ENCODE assay signal across 8 mouse cellular contexts in the genomic region with DNA sequence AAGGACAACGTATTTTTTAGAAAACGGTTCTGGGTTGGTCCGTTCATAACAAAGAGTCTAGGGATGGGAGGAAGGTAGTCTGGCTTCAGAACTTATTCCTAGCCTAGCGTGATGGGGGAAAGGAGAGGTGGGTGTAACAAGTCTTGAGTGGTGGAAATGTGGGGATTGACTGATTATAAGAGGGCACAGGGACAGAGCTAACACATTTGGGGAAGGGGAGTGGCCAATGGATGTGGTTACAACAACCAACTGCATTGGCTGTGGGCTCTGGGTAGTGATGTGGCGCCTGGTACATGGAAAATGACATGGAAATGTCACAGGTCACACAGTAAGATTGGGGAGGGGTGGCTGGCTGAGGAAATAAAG. TPM values are rescaled to one million over a fixed set of nuclear protein-coding genes. Genes with fewer than 3 reads are reported as not detected.
DNase-seq lines count a peak whose midpoint lies in the region; ATAC-seq and TF ChIP-seq lines count a peak whose summit lies in the region.
"Had no signal": no experiment of that assay in that cellular context is flagged by ENCODE, and none has a peak within 500 bp of the region (broad histone marks: within the 10 kb centered on the region; RNA-seq: fewer than 3 reads in every experiment).

No protein-coding gene starts in this region.

- no peaks in the 10 kb centered on the region for H3K9me3 ChIP-seq in liver, embryonic 12.5 days (replicated peaks)
- H3K9me3 ChIP-seq in stomach, embryonic 15.5 days, result no peaks in the 10 kb centered on the region

- H3K4me1 ChIP-seq in thymus, adult 2 months (replicated peaks; ENCODE audit: control insufficient read depth, insufficient read depth, low read length), result peaks cover 28% of the 10 kb centered on the region
- peaks cover 25% of the 10 kb centered on the region for H3K4me1 ChIP-seq in liver, embryonic 12.5 days
- H3K4me1 ChIP-seq in stomach, embryonic 15.5 days, result peaks cover 9% of the 10 kb centered on the region; the same call in 1 of the 2 replicates

- peak overlapping the region; percentile 2; the same call in 1 of the 2 replicates for H3K27ac ChIP-seq in thymus, adult 2 months (ENCODE audit: control insufficient read depth, insufficient read depth, low read length)
- peak overlapping the region; percentile 73; the same call in 1 of the 2 replicates for H3K27ac ChIP-seq in liver, embryonic 12.5 days
- H3K27ac ChIP-seq in stomach, embryonic 15.5 days, result peak overlapping the region; percentile 81; the same call in 1 of the 2 replicates

- no peak for TF ChIP-seq POLR2A in thymus, adult 2 months (IDR thresholded peaks at IDR 0.05; ENCODE audit: control insufficient read depth, extremely low read depth, insufficient read depth, low read length, poor library complexity)

- H3K4me2 ChIP-seq in liver, embryonic 12.5 days, result peak overlapping the region; percentile 96
- peak overlapping the region; percentile 92 for H3K4me2 ChIP-seq in stomach, embryonic 15.5 days

- no peaks in the 10 kb centered on the region for H3K36me3 ChIP-seq in thymus, adult 2 months (ENCODE audit: control insufficient read depth, insufficient read depth, low read length)
- no peaks in the 10 kb centered on the region for H3K36me3 ChIP-seq in liver, embryonic 12.5 days
- H3K36me3 ChIP-seq in stomach, embryonic 15.5 days, result no peaks in the 10 kb centered on the region; the same call in 1 of the 2 replicates

- peak overlapping the region; percentile 50; the same call in 1 of the 2 replicates for H3K9ac ChIP-seq in liver, embryonic 12.5 days
- H3K9ac ChIP-seq in stomach, embryonic 15.5 days, result 0 out of 2 replicates have a peak overlapping the region, but pooled peaks have one; percentile 54

- 23% methylated on average over 5 of the region's 5 CpGs for WGBS in thymus, adult 2 months
- 23% methylated on average over 5 of the region's 5 CpGs for WGBS in liver, embryonic 12.5 days (ENCODE audit: insufficient replicate concordance)
- WGBS in stomach, embryonic 15.5 days, result 23% methylated on average over 5 of the region's 5 CpGs

- no peak for TF ChIP-seq CTCF in thymus, adult 2 months (IDR thresholded peaks at IDR 0.05; ENCODE audit: borderline replicate concordance, control insufficient read depth, extremely low read depth, insufficient read depth, low read length, poor library complexity)

- no peak for DNase-seq in thymus, adult 2 months
- no peak for DNase-seq in thymus, postnatal 4 days
- no peak for DNase-seq in thymus, postnatal 10 days (ENCODE audit: low spot score in 2 of 2)
- DNase-seq in right cerebral cortex, postnatal 36 days (ENCODE audit: low spot score in 2 of 2), result no peak

- peak overlapping the region; percentile 78; the same call in 1 of the 2 replicates for H3K4me3 ChIP-seq in thymus, adult 2 months (ENCODE audit: control insufficient read depth, insufficient read depth, low read length)
- H3K4me3 ChIP-seq in liver, embryonic 12.5 days, result peak overlapping the region; percentile 79
- H3K4me3 ChIP-seq in stomach, embryonic 15.5 days (replicated peaks), result peak overlapping the region; percentile 85

- ATAC-seq in erythroid progenitor cell, adult 5-6 weeks (replicated peaks; ENCODE audit: low FRiP score, poor library complexity, severe bottlenecking), result peak; percentile 43
- ATAC-seq in liver, embryonic 12.5 days, result peak; percentile 27
- peak; percentile 23; the same call in 1 of the 2 replicates for ATAC-seq in stomach, embryonic 15.5 days (ENCODE audit: insufficient read depth, low FRiP score, low read depth)

- H3K27me3 ChIP-seq in thymus, adult 2 months (ENCODE audit: control insufficient read depth, insufficient read depth, low read length), result no peaks in the 10 kb centered on the region
- no peaks in the 10 kb centered on the region for H3K27me3 ChIP-seq in liver, embryonic 12.5 days (replicated peaks)
- no peaks in the 10 kb centered on the region for H3K27me3 ChIP-seq in stomach, embryonic 15.5 days (replicated peaks)

RNA-seq across cellular contexts. Expression of a gene that starts 0.4 kb away (rescaled TPM):
- 42.7 and 49.9 TPM in 2 replicates for polyA plus RNA-seq in thymus, adult 2 months (2012; rRNA removed)
- 4.2 and 4.3 TPM in 2 replicates for total RNA-seq in erythroid progenitor cell, adult 5-6 weeks (2015; ENCODE audit: low replicate concordance)
- total RNA-seq in erythroid progenitor cell, adult 5-6 weeks (2017; ENCODE audit: low replicate concordance), result 2.7 TPM in 1 of 2 replicates, not detected in the other
- polyA plus RNA-seq in liver, embryonic 12.5 days (2016; fragmentation: Nextera tagmentation; extraction: Ambion mirVana), result 7.7 and 7.9 TPM in 2 replicates
- 20.9 and 21.4 TPM in 2 replicates for polyA plus RNA-seq in stomach, embryonic 15.5 days (2015; fragmentation: Nextera tagmentation; extraction: Ambion mirVana)

RNA-seq across cellular contexts. Expression of a gene that starts 12.9 kb away (rescaled TPM):
- not detected in 2 replicates for polyA plus RNA-seq in thymus, adult 2 months (2012; rRNA removed)
- total RNA-seq in erythroid progenitor cell, adult 5-6 weeks (2015; ENCODE audit: low replicate concordance), result not detected in 2 replicates
- not detected in 2 replicates for total RNA-seq in erythroid progenitor cell, adult 5-6 weeks (2017; ENCODE audit: low replicate concordance)
- not detected in 2 replicates for polyA plus RNA-seq in liver, embryonic 12.5 days (2016; fragmentation: Nextera tagmentation; extraction: Ambion mirVana)
- not detected in 2 replicates for polyA plus RNA-seq in stomach, embryonic 15.5 days (2015; fragmentation: Nextera tagmentation; extraction: Ambion mirVana)
- polyA plus RNA-seq: large intestine, adult 2 months had no signal

Comparison
In these comparisons a context has a peak if more than half of its experiments do, and no peak if none do; other contexts are left out.
1. H3K27ac ChIP-seq: peak in every context shown above with its lines; median percentile 81 in stomach, embryonic 15.5 days; 73 in liver, embryonic 12.5 days; 2 in thymus, adult 2 months.